Mouse (Mus musculus) testis, adult 2 months (tissue): ENCODE data around the gene Rad9b.

Experiments used
- CTCF ChIP-seq: fragments of 200-500 bp; IDR thresholded peaks from 2 replicates; pipeline ENCODE4 v1.5.1; 2012; ENCODE audit warnings: low read depth, mild to moderate bottlenecking, inconsistent platforms, low read length, moderate library complexity; ENCODE audit not compliant: control insufficient read depth, insufficient read depth, insufficient replicate concordance
- POLR2A ChIP-seq: fragments of 200-500 bp; IDR thresholded peaks from 2 replicates; pipeline ENCODE4 v1.6.1; 2012; ENCODE audit warnings: low read depth, mild to moderate bottlenecking, inconsistent platforms, low read length, moderate library complexity; ENCODE audit not compliant: control insufficient read depth

GRCm38 (mm10) chr5:122310699-122311098, 43.3 kb downstream of the Rad9b start:
- TF ChIP-seq POLR2A (no peak), CTCF (no peak)
